Mouse (Mus musculus) left cerebral cortex, adult 8-10 months (tissue): Measurements from ENCODE around the gene Plch2. TPM values are rescaled to one million over a fixed set of nuclear protein-coding genes. Genes with fewer than 3 reads are reported as not detected.

ENCODE experiments used
- DNase-seq, 2 experiments: peaks; one replicate each; pipeline ENCODE4 v3.0.0; 2022; ENCODE audit warnings: low spot score in 2 of 2
- total RNA-seq, 4 experiments: library from RNA; stranded (reverse); gene quantifications; 2 replicates each; pipeline ENCODE4 v1.2.4; 2022

Gene Plch2
- total RNA-seq, 4 experiments from 2014 or later: 56.8 to 64.3 (median 60.9) TPM

DNA sequence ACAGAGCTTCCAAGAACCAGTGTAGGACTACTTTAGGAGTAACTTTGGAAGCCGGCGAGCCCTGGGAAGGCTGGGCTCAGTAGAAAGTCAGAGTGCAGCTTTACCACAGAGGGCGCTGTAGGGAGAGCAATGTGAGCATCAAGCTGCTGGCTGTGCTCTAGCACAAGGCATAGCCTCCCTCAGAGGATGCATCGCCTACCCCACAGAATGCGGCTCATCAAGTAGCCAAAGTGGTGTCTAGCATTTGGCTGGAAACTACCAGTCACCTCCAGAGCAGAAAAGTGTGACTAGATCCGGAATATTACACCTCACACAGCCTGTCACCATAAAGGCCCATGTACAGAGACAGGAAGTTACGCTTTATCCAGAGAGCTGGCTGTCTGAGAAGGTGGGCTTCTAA is 120.8 kb downstream of the Plch2 start:
- no peak for DNase-seq

DNA sequence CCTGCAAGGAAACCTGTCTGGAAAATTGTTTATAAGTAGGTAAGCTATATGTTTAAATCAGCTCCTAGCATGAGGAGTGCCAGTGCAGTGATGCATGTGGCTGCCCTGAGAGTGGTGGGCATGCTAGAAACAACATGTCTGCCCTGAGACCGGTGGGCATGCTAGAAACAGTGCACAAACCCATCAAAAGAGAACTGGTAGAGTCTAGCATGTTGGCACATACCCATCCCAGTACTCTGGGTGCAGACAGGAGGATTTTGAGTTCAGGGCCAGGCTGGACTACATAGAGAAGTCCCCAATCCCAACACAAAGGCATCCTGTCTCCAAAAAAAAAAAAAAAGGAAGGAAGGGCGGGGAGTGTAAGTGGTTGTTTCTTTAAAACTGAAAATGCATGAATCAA is 121.8 kb downstream of the Plch2 start:
- no peak for DNase-seq

- DNase-seq: no peak
These were observed 123.2 kb downstream of the Plch2 start for GRCm38 (mm10) chr4:154933306-154933907.

Other genes starting within 250 kb of the Plch2 start
- gene Ttc34, start 219.3 kb downstream of the Plch2 start, total RNA-seq: 1 to 10 TPM; 2.8 to 5.0 (median 4.4) TPM
- gene Mmel1, start 187.2 kb downstream of the Plch2 start, total RNA-seq: 1 to 10 TPM in 2 of 4 experiments, under 1 TPM in 2; 0.37 to 1.2 (median 0.78) TPM
- gene Fam213b, start 157.6 kb downstream of the Plch2 start, total RNA-seq: 10 to 100 TPM; 56.5 to 68.1 (median 60.5) TPM
- 1 to 10 TPM; 1.5 to 3.0 (median 2.8) TPM for gene Tnfrsf14, start 128.2 kb downstream of the Plch2 start, total RNA-seq
- 10 to 100 TPM; 31.5 to 42.6 (median 41.9) TPM for gene Hes5, start 95.9 kb downstream of the Plch2 start, total RNA-seq
- gene Pank4, start 92.7 kb downstream of the Plch2 start, total RNA-seq: 10 to 100 TPM; 35.5 to 44.7 (median 38.6) TPM
- gene Pex10, start 10.2 kb upstream of the Plch2 start, total RNA-seq: 10 to 100 TPM; 17.6 to 21.2 (median 19.5) TPM
- gene Rer1, start 29.6 kb upstream of the Plch2 start, total RNA-seq: 10 to 100 TPM; 63.3 to 69.9 (median 64.2) TPM
- 10 to 100 TPM; 10.2 to 19.4 (median 12.9) TPM for gene Morn1, start 29.8 kb upstream of the Plch2 start, total RNA-seq
- 100 to 1,000 TPM; 118 to 126 (median 121) TPM for gene Ski, start 165.8 kb upstream of the Plch2 start, total RNA-seq
- gene Faap20, start 193.0 kb upstream of the Plch2 start, total RNA-seq: 10 to 100 TPM; 32.7 to 37.6 (median 34.4) TPM